Mouse (Mus musculus) G1E (cell line): ENCODE data around the gene Nqo1. TPM values are rescaled to one million over a fixed set of nuclear protein-coding genes. Genes with fewer than 3 reads are reported as not detected.

Experiments used
- ATAC-seq: 2 replicates; pipeline ENCODE4 v1.8.0; 2016; ENCODE audit warnings: mild to moderate bottlenecking; ENCODE audit not compliant: insufficient number of reproducible peaks, poor library complexity, low FRiP score, severe bottlenecking; ENCODE audit errors: extremely low read depth
- DNase-seq: peaks from one replicate; pipeline ENCODE4 v3.0.0; 2012; ENCODE audit warnings: low spot score
- H3K27me3 ChIP-seq: 2 replicates; pipeline ENCODE4 v1.6.1; 2012; ENCODE audit warnings: mild to moderate bottlenecking, low read length, inconsistent platforms; ENCODE audit not compliant: insufficient read depth
- H3K36me3 ChIP-seq: replicated peaks from 2 replicates; pipeline ENCODE3; 2012; ENCODE audit warnings: mild to moderate bottlenecking, inconsistent platforms
- H3K4me1 ChIP-seq: 2 replicates; pipeline ENCODE4 v1.6.1; 2012; ENCODE audit warnings: low read depth, low read length, inconsistent platforms, mixed read lengths; ENCODE audit not compliant: insufficient read depth
- H3K4me3 ChIP-seq: 2 replicates; pipeline ENCODE4 v1.5.1; 2012; ENCODE audit warnings: low read depth, mild to moderate bottlenecking, inconsistent platforms, low read length, moderate library complexity, mixed read lengths
- H3K9me3 ChIP-seq: replicated peaks from 2 replicates; pipeline ENCODE4 v1.6.1; 2012; ENCODE audit warnings: inconsistent platforms
- CTCF ChIP-seq: IDR thresholded peaks from 2 replicates; pipeline ENCODE4 v1.5.1; 2012; ENCODE audit warnings: low read depth, low read length, inconsistent platforms, mixed read lengths
- GATA1 ChIP-seq: IDR thresholded peaks from 2 replicates; pipeline ENCODE4 v1.6.1; 2012; ENCODE audit warnings: borderline replicate concordance, low read length, inconsistent platforms, mixed read lengths
- GATA2 ChIP-seq: IDR thresholded peaks from 2 replicates; pipeline ENCODE4 v1.6.1; 2012; ENCODE audit warnings: low read depth, low read length, inconsistent platforms, borderline replicate concordance
- POLR2AphosphoS5 ChIP-seq: IDR thresholded peaks from 2 replicates; pipeline ENCODE4 v1.6.1; 2012; ENCODE audit warnings: low read depth, low read length, inconsistent platforms; ENCODE audit not compliant: insufficient replicate concordance
- TAL1 ChIP-seq: conservative IDR thresholded peaks from 2 replicates; pipeline ENCODE4 v1.6.1; 2012; ENCODE audit warnings: low read depth, low read length, inconsistent platforms, mixed read lengths
- polyA plus RNA-seq: library from polyadenylated mRNA; stranded (reverse); fragments of >175 nt; gene quantifications from 2 replicates; pipeline ENCODE4 v1.2.3, GENCODE M21; 2012
- total RNA-seq, 2 experiments: library from RNA; stranded (forward) in 1 of 2; stranded (reverse) in 1 of 2; fragments of 200-1000 nt in 1 of 2; fragments of >200 nt in 1 of 2; fragmentation: Nextera tagmentation in 1 of 2; gene quantifications; 2 replicates each; pipeline ENCODE4 v1.2.3; 2014 to 2017

Gene Nqo1
- total RNA-seq (2014; fragmentation: Nextera tagmentation) (3.2 and 5.6 TPM in 2 replicates), total RNA-seq (2017) (13.2 and 13.4 TPM in 2 replicates), polyA plus RNA-seq (0.25 and 0.35 TPM in 2 replicates)

DNA sequence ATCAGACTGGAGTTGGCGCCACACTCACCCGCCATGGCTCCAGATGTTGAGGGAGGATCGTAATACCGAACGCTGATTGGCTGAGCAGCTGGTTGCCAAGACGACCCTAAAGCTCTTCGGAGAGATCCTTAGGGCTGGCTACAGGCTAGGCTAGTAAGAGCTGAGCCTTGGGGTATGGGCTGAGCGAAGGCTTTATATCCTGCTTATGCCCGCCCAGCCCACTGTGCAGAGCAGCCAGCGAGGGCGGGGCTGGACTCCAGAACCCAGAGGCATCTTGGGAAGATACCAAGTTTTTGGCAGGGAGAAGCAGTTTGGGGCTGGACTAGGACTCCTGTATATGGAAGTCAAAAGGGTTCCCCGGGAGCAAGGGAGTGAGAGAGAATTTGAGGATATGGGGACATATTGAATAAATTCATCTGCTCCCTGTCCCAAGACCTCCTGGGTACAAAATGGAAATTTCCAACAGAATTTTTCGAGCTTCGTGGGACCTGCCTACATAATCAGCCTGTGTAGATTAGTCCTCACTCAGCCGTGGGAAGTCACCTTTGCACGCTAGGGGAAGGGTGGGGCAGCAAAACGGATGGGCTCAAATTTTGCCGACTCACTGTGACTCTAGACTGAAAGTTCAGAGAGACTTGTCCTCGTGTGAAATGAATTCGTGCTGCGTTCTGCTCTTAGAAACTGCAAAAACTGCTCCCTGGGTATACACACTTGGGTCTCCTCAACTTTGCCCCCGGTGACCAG is at the start of gene Nqo1:
Nqo1 (minus strand) TSS at position 169 of the 744 bp plus-strand sequence.
- peak; percentile 83 for DNase-seq
- ATAC-seq, result peak; percentile 91

DNA sequence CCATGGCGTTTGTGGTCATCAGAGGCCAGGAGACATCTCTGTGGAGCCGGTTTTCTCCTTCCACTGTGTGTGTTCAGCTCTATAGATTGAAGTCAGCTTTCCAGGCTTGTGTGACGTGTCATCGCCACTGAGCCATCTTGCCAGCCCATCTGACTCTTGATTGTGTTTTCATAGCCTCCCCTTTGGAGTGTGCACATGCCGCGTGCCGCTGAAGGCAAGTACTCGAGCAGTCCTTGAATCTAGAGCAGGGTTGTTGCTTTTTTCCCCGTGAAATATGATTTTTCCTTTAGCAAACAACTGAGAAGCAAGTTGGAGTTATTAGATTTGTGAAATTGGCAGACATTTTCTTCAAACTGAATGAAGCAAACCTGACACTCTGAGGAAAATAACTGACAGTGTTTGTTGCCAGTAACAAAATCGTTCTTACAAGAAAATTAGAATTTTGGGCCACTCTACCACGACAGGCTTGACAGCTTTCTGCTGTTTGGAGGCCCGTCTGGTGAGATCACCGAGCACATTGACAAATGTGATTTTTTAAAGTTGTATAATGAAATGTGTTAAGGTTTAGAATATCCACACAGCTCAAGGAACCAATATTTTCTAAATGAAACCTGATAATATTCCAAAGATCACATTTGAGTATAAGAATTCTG is 48.5 kb upstream of the Nqo1 start:
- Histone ChIP-seq H3K4me1 (peaks cover 19% of the 10 kb centered on the region), H3K9me3 (no peaks in the 10 kb centered on the region), H3K36me3 (peaks cover 73% of the 10 kb centered on the region), H3K4me3 (no peak overlapping the region), H3K27me3 (no peaks in the 10 kb centered on the region)
- TF ChIP-seq GATA1, result no peak
- no peak for TF ChIP-seq TAL1
- TF ChIP-seq GATA2, result no peak
- no peak for TF ChIP-seq POLR2AphosphoS5
- no peak for TF ChIP-seq CTCF
- DNase-seq (no peak), ATAC-seq (no peak)

More for the DNA sequence above, at the start of gene Nqo1:
- peaks cover 55% of the 10 kb centered on the region for H3K4me1 ChIP-seq
- no peak for TF ChIP-seq TAL1
- TF ChIP-seq GATA2, result no peak
- no peak for TF ChIP-seq GATA1
- TF ChIP-seq POLR2AphosphoS5, result no peak
- TF ChIP-seq CTCF, result no peak
- peak within 1 kb of the TSS; percentile 68 for H3K4me3 ChIP-seq
- no peaks in the 10 kb centered on the region for H3K27me3 ChIP-seq
- H3K9me3 ChIP-seq, result no peaks in the 10 kb centered on the region
- peaks cover 18% of the 10 kb centered on the region for H3K36me3 ChIP-seq

DNA sequence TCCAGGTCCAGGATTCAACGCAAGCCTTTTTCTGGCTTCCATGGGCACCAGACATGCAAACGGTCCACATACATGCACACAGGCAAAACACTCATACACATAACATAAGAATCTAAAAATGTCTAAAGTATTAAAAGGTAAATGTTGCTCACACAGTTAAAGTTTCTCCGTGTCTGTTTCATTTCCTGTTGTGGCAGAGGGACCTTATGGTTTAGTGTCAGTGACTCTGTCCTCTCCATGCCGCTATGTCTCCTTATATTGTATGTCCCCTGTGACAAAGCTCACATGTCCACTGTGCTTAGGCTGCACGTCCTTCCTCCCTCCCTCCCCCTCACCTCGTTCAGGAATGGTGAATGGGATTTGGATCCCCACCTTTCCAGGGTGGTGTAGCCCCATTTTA is 46.6 kb upstream of the Nqo1 start:
- DNase-seq (no peak), ATAC-seq (no peak)
- Histone ChIP-seq H3K4me3 (no peak overlapping the region), H3K27me3 (no peaks in the 10 kb centered on the region), H3K36me3 (peaks cover 71% of the 10 kb centered on the region), H3K4me1 (peaks cover 16% of the 10 kb centered on the region), H3K9me3 (no peaks in the 10 kb centered on the region)
- no peak for TF ChIP-seq GATA1
- TF ChIP-seq TAL1, result no peak
- TF ChIP-seq GATA2, result no peak
- no peak for TF ChIP-seq POLR2AphosphoS5
- TF ChIP-seq CTCF, result no peak

DNA sequence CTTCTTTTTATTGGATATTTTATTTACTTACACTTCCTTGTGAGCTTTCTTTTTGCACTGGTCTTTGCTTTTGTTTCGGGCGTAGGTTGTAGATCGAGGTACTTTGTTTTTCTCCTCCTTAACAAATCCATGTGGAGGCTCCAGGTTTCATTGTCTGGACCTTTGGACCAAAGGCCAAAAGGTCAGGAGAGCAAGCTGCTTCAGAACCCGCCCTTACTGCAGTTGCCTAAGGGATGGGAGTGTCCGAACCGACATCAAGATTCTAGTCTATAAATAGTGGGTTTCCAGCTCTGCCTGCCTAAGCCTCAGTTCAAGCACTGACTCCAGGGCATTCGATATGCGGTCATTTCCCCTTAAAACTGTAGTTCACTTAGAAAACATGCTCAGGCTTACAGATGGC is 46.1 kb upstream of the Nqo1 start:
- no peak for DNase-seq
- TF ChIP-seq GATA2, result no peak
- no peak for TF ChIP-seq GATA1
- TF ChIP-seq POLR2AphosphoS5, result no peak
- no peak for TF ChIP-seq TAL1
- TF ChIP-seq CTCF, result no peak

DNA sequence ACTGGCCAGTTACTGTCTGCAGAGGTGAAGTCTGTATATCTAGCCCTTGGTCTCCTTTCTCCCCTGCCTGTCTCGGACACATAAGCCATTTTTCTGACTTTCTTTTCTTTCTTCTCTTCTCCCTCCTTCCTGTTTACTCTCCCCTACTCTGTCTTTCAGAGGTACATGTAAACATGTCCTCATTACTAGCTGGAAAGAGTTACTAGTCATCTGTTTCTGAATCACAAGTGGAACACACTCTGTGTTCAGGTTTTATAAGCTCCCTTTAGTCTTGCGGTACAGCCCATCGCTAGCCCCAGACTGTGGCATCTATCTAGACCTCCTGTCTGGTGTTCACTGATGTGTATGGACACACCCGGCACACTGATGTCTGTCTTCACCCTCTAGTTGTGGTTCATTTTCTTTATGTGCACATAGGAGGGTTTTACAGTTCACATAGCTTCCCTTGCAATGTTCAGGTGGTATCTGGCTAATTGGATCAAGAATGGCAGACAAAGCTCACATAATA is 45.4 kb upstream of the Nqo1 start:
- Histone ChIP-seq H3K4me1 (peaks cover 17% of the 10 kb centered on the region), H3K27me3 (no peaks in the 10 kb centered on the region), H3K36me3 (peaks cover 72% of the 10 kb centered on the region), H3K9me3 (no peaks in the 10 kb centered on the region), H3K4me3 (no peak overlapping the region)
- DNase-seq (no peak), ATAC-seq (no peak)
- TF ChIP-seq TAL1 (no peak), GATA1 (no peak), GATA2 (no peak), POLR2AphosphoS5 (no peak), CTCF (no peak)

More for the DNA sequence above, 46.1 kb upstream of the Nqo1 start:
- Histone ChIP-seq H3K4me3 (no peak overlapping the region), H3K27me3 (no peaks in the 10 kb centered on the region), H3K36me3 (peaks cover 74% of the 10 kb centered on the region), H3K9me3 (no peaks in the 10 kb centered on the region), H3K4me1 (peaks cover 16% of the 10 kb centered on the region)
- no peak for ATAC-seq

DNA sequence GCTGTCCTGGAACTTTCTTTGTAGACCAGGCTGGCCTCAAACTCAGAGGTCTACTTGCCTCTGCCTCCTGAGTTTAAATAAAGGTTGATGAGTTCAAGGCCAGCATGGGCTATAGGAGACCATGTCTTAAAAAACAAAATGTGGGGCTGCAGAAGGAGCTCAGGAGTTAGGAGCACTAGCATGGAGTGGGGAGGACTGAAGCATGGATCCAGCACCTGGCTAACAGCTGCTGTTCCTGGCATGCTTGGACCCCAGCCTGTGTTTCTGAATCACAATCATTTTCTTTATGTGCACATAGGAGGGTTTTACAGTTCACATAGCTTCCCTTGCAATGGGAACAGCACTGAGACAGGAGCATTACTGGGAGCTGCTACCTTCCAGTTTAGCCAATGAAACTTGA is 44.7 kb upstream of the Nqo1 start:
- Histone ChIP-seq H3K9me3 (no peaks in the 10 kb centered on the region), H3K4me1 (peaks cover 19% of the 10 kb centered on the region), H3K27me3 (no peaks in the 10 kb centered on the region), H3K4me3 (no peak overlapping the region), H3K36me3 (peaks cover 71% of the 10 kb centered on the region)
- DNase-seq (no peak), ATAC-seq (no peak)
- TF ChIP-seq POLR2AphosphoS5, result no peak
- no peak for TF ChIP-seq GATA1
